Mouse (Mus musculus) forebrain, embryonic 12.5 days (tissue): ENCODE data around the gene Txn2. TPM values are rescaled to one million over a fixed set of nuclear protein-coding genes. Genes with fewer than 3 reads are reported as not detected.

Experiments
- ATAC-seq: fragments of 200-750 bp; cut with Nextera tagmentation; 2 replicates; pipeline ENCODE4 v1.8.0; 2017; ENCODE audit warnings: moderate TSS enrichment; ENCODE audit not compliant: low FRiP score
- H3K27ac ChIP-seq: fragments of 300-500 bp; sonication (generic); 2 replicates; pipeline ENCODE4 v1.5.1; 2016; ENCODE audit warnings: mild to moderate bottlenecking
- H3K27me3 ChIP-seq: fragments of 300-500 bp; sonication (generic); 2 replicates; pipeline ENCODE4 v1.6.1; 2016; ENCODE audit warnings: mild to moderate bottlenecking
- H3K36me3 ChIP-seq: fragments of 300-500 bp; sonication (generic); replicated peaks from 2 replicates; pipeline ENCODE4 v1.6.1; 2016; ENCODE audit warnings: mild to moderate bottlenecking
- H3K4me1 ChIP-seq: fragments of 300-500 bp; sonication (generic); 2 replicates; pipeline ENCODE4 v1.6.1; 2016
- H3K4me2 ChIP-seq: fragments of 300-500 bp; sonication (generic); 2 replicates; pipeline ENCODE4 v1.6.1; 2016; ENCODE audit warnings: mild to moderate bottlenecking, moderate library complexity
- H3K4me3 ChIP-seq: fragments of 300-500 bp; sonication (generic); replicated peaks from 2 replicates; pipeline ENCODE4 v1.5.1; 2016; ENCODE audit warnings: mild to moderate bottlenecking
- H3K9ac ChIP-seq: fragments of 300-500 bp; sonication (generic); 2 replicates; pipeline ENCODE4 v1.6.1; 2016; ENCODE audit warnings: mild to moderate bottlenecking
- H3K9me3 ChIP-seq: fragments of 300-500 bp; sonication (generic); 2 replicates; pipeline ENCODE4 v1.6.1; 2016
- WGBS: fragments of 180-500 bp; shearing (Covaris S2); methylation state at CpG from one replicate; pipeline ENCODE4 v1.1.7; 2016; 5-methylcytosine and 5-hydroxymethylcytosine counted together
- polyA plus RNA-seq: library from polyadenylated mRNA; unstranded; fragments of >200 nt; fragmentation: Nextera tagmentation; extraction: Ambion mirVana; gene quantifications from 2 replicates; pipeline ENCODE4 v1.2.1, GENCODE M21; 2016

Txn2 gene
- polyA plus RNA-seq, 1 experiment from 2014 or later = 210 TPM

DNA sequence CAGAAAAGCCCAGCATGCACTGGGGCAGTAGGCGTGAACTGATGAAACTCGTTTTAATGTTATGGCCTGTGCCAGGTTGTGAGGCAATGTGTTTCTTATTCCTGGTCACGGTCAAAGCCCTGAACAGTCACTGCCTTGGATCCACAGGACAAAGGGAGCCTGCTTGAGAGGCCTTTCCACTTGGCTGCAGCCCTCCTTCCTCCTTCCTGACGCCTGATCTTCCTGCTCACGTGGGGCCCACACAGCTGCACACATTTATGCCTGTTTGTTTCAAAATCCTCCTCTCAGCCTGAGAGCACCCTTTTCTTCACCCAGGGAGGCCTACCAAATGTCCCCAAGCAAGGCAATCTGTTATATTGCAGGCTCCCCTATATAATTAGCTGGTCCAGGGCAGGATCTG is 25.6 kb downstream of the Txn2 start:
- Histone ChIP-seq H3K4me1 (peaks cover 12% of the 10 kb centered on the region), H3K9me3 (no peaks in the 10 kb centered on the region), H3K27me3 (peaks cover 24% of the 10 kb centered on the region; the same call in 1 of the 2 replicates), H3K27ac (no peak overlapping the region), H3K9ac (no peak overlapping the region), H3K4me3 (no peak overlapping the region), H3K4me2 (no peak overlapping the region), H3K36me3 (no peaks in the 10 kb centered on the region)
- ATAC-seq = no peak
- WGBS = 55% methylated on average over 5 of the region's 5 CpGs

DNA sequence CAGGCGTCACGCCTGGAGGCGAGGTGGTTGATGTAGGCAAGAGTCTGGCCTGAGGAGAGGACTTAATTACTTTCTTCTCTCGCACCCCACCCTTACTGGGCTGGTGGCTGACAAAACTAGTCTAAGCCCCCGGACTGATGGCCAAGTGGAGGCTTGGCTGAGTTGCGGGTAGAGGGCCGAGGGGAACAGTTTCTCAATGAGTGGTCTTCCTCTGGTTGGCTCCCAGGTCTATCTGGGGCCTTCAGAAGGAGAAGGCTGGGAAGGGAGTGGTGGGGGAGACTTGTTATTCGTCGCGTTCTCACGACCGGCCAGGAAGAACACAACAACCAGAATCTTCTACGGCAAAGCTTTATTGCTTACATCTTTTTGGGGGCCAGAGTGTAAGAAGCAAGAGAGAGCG is 33.9 kb downstream of the Txn2 start:
- no peaks in the 10 kb centered on the region for H3K36me3 ChIP-seq
- H3K4me2 ChIP-seq = no peak overlapping the region
- H3K9me3 ChIP-seq = no peaks in the 10 kb centered on the region
- WGBS = 85% methylated on average over 13 of the region's 14 CpGs
- ATAC-seq = no peak
- no peak overlapping the region for H3K27ac ChIP-seq
- H3K4me3 ChIP-seq = no peak overlapping the region
- no peak overlapping the region for H3K9ac ChIP-seq
- no peaks in the 10 kb centered on the region; the same call in 1 of the 2 replicates for H3K4me1 ChIP-seq
- H3K27me3 ChIP-seq = no peaks in the 10 kb centered on the region

DNA sequence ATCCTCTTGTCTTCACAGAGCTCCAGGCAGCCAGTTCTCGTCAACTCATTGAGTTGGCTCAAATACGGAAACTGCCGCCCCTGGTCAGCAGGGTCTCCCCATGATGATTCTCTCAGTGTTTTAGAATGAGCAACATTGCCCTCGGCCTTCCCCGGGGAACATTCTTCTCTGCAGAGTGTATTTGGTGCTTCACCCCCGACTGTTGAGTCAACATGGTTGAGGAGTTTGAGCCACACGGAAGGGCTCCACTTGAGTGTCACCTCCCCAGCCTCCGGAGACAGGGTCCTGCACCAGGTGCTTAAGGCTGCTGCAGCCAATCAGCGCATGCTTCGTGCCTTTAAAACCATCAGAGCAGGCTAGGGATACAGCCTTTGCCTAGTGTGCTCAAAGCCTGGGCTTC is 35.5 kb downstream of the Txn2 start:
- no peaks in the 10 kb centered on the region; the same call in 1 of the 2 replicates for H3K4me1 ChIP-seq
- no peak overlapping the region for H3K9ac ChIP-seq
- no peaks in the 10 kb centered on the region for H3K36me3 ChIP-seq
- no peak for ATAC-seq
- H3K4me2 ChIP-seq = no peak overlapping the region
- H3K27me3 ChIP-seq = no peaks in the 10 kb centered on the region
- no peak overlapping the region for H3K4me3 ChIP-seq
- no peak overlapping the region for H3K27ac ChIP-seq
- H3K9me3 ChIP-seq = no peaks in the 10 kb centered on the region
- 76% methylated on average over 10 of the region's 10 CpGs for WGBS

DNA sequence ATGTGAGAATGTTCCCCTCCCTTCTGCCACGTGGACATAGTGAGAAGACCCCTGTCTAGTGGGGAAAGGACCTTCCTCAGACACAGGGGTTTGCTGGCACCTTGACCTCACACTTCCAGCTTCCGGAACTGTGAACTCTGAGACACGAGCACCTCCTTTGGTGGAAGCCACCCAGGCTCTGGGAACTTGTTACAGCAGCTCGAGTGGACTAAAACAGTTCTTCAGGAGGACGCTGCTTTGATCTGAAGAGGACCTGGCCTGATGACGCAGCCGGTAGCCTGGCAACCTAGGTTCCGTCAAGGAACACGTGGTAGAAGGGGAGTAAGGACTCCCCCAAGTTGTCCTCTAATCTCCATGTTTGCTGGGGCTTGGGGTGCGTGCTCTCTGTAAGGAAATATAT is 36.4 kb downstream of the Txn2 start:
- no peak overlapping the region for H3K27ac ChIP-seq
- no peaks in the 10 kb centered on the region for H3K36me3 ChIP-seq
- WGBS = 91% methylated on average over 10 of the region's 10 CpGs
- H3K4me3 ChIP-seq = no peak overlapping the region
- ATAC-seq = no peak
- no peaks in the 10 kb centered on the region; the same call in 1 of the 2 replicates for H3K4me1 ChIP-seq
- no peaks in the 10 kb centered on the region for H3K9me3 ChIP-seq
- no peak overlapping the region for H3K9ac ChIP-seq
- H3K27me3 ChIP-seq = no peaks in the 10 kb centered on the region
- no peak overlapping the region for H3K4me2 ChIP-seq

DNA sequence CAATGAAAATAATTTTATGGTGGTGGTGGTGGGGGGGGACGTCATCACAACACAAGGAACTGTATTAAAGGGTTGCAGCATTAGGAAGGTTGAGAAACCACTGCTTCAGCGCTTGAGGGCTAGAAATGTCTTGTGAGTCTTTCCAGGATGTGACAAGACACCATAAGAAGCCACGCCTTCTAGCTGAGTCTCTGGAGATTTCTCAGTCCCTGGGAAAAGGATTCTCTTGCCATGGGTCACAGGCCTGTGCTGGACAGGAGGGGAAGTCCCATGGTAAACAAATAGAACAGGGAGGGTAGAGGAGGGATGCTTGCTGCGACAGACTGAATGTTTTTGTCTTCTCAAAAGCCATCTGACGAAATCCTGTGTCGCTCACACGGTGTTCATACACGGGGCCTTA is 37.0 kb downstream of the Txn2 start:
- no peak for ATAC-seq
- H3K4me3 ChIP-seq = no peak overlapping the region

DNA sequence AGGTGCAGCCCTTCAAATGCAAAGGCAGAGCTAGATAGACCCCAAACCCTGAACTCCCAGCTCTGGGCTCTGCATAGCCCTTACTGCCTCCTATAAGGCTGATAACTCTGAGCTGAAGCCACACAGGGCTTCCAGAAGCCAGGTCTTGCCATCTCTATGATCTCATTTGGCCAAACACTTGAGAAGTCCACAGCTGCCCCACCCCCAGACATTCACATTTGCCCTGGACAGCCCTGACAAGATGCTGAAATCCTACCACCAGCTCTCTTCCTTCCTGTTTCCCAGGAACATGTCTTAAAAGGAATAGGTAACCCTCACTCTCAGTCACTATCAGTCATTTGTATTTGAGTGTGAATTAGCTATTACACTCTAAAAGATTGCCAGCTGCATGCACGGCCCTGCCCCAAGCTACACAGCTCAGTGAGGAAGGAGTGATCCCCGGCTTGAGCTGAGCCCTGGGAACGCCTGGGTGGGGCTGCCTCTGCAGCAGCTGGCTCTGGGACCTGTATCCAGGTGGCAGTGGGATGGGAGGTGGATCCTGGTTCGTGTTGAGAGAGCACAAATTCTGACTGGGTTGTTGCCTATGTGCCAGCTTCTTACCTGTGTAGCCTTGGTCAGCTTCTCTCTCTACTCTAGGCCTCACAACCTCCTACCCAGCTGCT is 38.9 kb downstream of the Txn2 start:
- H3K36me3 ChIP-seq = no peaks in the 10 kb centered on the region
- H3K4me2 ChIP-seq = no peak overlapping the region
- H3K4me1 ChIP-seq = no peaks in the 10 kb centered on the region; the same call in 1 of the 2 replicates
- no peak for ATAC-seq
- WGBS = 52% methylated on average over 4 of the region's 4 CpGs
- no peak overlapping the region for H3K27ac ChIP-seq
- no peaks in the 10 kb centered on the region for H3K9me3 ChIP-seq
- H3K27me3 ChIP-seq = no peaks in the 10 kb centered on the region
- no peak overlapping the region for H3K4me3 ChIP-seq
- no peak overlapping the region for H3K9ac ChIP-seq

More for the DNA sequence above, 37.0 kb downstream of the Txn2 start:
- no peak overlapping the region for H3K27ac ChIP-seq
- no peaks in the 10 kb centered on the region for H3K36me3 ChIP-seq
- no peaks in the 10 kb centered on the region; the same call in 1 of the 2 replicates for H3K4me1 ChIP-seq
- H3K27me3 ChIP-seq = no peaks in the 10 kb centered on the region
- WGBS = 85% methylated on average over 8 of the region's 8 CpGs
- no peak overlapping the region for H3K9ac ChIP-seq
- H3K4me2 ChIP-seq = no peak overlapping the region
- H3K9me3 ChIP-seq = no peaks in the 10 kb centered on the region

DNA sequence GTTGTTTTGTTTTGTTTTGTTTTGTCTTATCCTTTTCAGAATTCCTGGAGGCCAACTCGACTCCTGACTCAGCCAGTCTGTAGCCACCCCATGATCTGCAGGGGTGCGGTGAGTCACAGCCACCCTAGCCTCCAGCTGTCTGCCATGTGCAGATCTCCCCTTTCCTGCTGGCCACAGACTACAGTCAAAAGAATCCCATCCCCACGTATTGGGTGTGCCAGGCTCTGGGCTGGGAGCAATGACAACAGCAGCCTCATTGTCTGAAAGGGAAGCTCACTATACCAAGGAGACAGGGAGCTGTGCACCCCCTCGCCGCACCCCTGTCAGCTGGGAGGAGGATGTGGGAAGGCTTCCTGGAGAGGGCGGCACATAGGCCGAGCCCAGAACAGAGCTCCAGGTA is 40.5 kb downstream of the Txn2 start:
- no peaks in the 10 kb centered on the region for H3K27me3 ChIP-seq
- no peak overlapping the region for H3K4me3 ChIP-seq
- ATAC-seq = no peak
- no peaks in the 10 kb centered on the region for H3K36me3 ChIP-seq
- 63% methylated on average over 7 of the region's 7 CpGs for WGBS
- no peak overlapping the region for H3K4me2 ChIP-seq
- H3K27ac ChIP-seq = no peak overlapping the region
- no peaks in the 10 kb centered on the region for H3K4me1 ChIP-seq
- H3K9ac ChIP-seq = no peak overlapping the region
- no peaks in the 10 kb centered on the region for H3K9me3 ChIP-seq

DNA sequence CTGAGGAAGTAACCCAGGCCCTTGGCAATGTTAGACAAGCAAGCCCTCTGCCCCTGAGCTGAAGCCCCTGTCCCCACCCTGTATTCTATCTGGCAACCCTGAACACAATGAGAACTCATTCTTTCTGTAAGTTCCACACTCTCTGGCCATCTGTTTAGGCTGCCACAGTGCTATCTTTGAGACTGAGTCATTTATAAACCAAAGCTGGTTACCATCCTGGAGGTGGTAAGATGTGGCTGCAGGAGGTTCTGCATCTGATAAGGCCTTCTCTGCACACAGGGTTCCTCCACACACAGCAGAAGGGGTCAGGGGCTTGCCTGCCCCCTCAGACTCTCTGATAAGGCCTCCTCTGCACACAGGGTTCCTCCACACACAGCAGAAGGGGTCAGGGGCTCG is 41.7 kb downstream of the Txn2 start:
- Histone ChIP-seq H3K4me1 (0 out of 2 replicates have a peak, but pooled peaks cover 2% of the 10 kb centered on the region), H3K9me3 (no peaks in the 10 kb centered on the region), H3K4me3 (no peak overlapping the region), H3K36me3 (no peaks in the 10 kb centered on the region), H3K4me2 (no peak overlapping the region), H3K27me3 (no peaks in the 10 kb centered on the region), H3K9ac (no peak overlapping the region), H3K27ac (no peak overlapping the region)
- ATAC-seq = no peak
- WGBS = 65% methylated on average over 1 of the region's 1 CpGs

DNA sequence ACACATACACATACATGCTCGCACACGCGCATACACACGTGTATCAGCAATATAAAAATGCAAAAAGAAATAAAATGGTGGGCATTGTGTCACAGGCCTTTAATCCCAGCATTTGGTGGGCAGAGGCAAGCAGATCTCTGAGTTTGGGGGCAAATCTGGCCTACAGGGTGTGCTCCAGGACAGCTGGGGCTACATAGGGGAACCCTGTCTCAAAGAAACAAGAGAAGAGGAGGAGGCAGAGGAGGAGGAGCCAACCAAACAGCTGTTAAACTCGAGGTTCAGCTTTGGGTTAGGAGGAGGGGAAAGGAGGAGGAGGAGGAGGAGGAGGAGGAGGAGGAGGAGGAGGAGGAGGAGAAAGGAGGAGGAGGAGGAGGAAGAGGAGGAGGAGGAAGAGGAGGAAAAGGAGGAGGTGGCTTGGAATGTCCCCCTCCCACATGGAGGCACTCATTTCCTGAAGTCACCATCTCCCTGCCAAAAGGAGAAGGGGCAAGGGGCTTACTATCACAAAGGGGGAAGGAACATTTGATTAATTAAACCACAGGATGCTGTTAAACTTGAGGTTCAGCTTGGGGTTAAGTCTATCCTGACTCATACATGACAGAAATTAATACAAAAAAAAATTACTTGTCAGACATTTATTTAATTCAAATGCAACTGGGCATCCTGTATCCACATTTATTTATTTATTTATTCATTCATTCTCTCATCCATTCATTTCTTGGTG is 42.3 kb downstream of the Txn2 start:
- no peak for ATAC-seq
- Histone ChIP-seq H3K4me1 (0 out of 2 replicates have a peak, but pooled peaks cover 2% of the 10 kb centered on the region), H3K36me3 (no peaks in the 10 kb centered on the region), H3K4me2 (no peak overlapping the region), H3K4me3 (no peak overlapping the region), H3K27ac (no peak overlapping the region), H3K9me3 (no peaks in the 10 kb centered on the region), H3K9ac (no peak overlapping the region), H3K27me3 (no peaks in the 10 kb centered on the region)
- WGBS = 77% methylated on average over 5 of the region's 5 CpGs

DNA sequence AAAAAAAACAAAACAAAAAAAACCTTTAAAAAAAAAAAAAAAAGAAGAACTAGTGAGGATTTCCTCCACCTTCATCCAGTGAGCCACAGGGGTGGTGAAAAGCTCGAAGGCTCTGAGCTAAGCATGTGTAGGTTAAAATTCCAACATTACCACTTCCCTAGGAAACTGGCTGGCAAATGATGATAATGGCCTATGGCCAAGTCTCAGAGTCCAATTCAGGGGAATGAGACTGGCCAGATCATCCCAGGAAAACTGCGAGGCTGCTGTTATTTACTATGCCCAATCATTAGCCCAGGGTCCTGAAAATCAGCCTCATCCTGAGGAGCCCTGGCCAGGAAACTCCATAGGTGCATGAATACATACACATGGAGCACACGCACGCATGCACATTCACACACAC is 42.9 kb downstream of the Txn2 start:
- H3K9me3 ChIP-seq = no peaks in the 10 kb centered on the region
- no peak for ATAC-seq
- H3K4me3 ChIP-seq = no peak overlapping the region
- H3K27ac ChIP-seq = no peak overlapping the region
- H3K36me3 ChIP-seq = no peaks in the 10 kb centered on the region
- H3K9ac ChIP-seq = no peak overlapping the region
- H3K27me3 ChIP-seq = no peaks in the 10 kb centered on the region
- H3K4me2 ChIP-seq = no peak overlapping the region
- H3K4me1 ChIP-seq = 0 out of 2 replicates have a peak, but pooled peaks cover 2% of the 10 kb centered on the region
- 86% methylated on average over 4 of the region's 4 CpGs for WGBS

DNA sequence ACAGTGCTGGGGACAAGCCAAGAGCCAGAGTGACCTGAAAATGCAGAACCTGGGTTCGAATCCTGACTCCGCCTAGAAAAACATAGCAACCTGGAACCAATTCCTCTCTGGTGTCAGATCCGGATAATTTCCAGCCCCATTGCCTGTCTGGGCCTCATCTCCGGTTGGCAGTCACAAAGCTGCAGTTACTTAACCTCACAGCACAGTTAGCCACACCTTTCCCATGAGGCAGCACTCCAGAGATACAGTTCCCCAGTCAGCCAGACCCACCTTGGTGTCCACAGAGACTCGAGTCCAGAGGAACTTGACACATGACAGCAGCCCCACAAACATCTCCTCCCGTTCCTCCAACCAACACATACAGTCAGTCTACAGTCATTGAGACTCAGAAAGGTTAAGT is 43.6 kb downstream of the Txn2 start:
- WGBS = 93% methylated on average over 6 of the region's 6 CpGs
- ATAC-seq = no peak
- H3K4me2 ChIP-seq = no peak overlapping the region

DNA sequence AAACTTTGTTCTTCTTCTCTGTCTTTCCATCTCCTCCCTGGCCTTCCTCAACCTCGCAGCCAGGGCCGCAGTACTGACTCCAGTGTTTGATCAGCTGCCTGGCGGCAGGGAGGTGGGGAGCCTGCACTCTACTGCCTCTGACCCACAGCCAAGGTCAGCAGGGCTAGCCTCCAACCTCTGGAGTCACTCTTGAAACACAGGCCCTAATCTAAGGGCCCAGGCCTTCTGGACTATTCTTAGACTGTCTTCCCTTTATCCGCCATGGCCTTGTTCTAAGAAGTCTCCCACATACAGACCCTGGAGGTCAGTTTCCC is 45.2 kb downstream of the Txn2 start:
- no peak overlapping the region for H3K4me2 ChIP-seq
- 68% methylated on average over 4 of the region's 4 CpGs for whole genome bisulfite sequencing
- H3K36me3 ChIP-seq = no peaks in the 10 kb centered on the region
- H3K27ac ChIP-seq = no peak overlapping the region
- no peak overlapping the region for H3K9ac ChIP-seq
- H3K27me3 ChIP-seq = no peaks in the 10 kb centered on the region
- H3K9me3 ChIP-seq = no peaks in the 10 kb centered on the region
- H3K4me1 ChIP-seq = 0 out of 2 replicates have a peak, but pooled peaks cover 2% of the 10 kb centered on the region
- no peak for ATAC-seq
- no peak overlapping the region for H3K4me3 ChIP-seq

More for the DNA sequence above, 43.6 kb downstream of the Txn2 start:
- no peak overlapping the region for H3K9ac ChIP-seq
- H3K9me3 ChIP-seq = no peaks in the 10 kb centered on the region
- 0 out of 2 replicates have a peak, but pooled peaks cover 2% of the 10 kb centered on the region for H3K4me1 ChIP-seq
- no peaks in the 10 kb centered on the region for H3K27me3 ChIP-seq
- H3K4me3 ChIP-seq = no peak overlapping the region
- H3K27ac ChIP-seq = no peak overlapping the region
- no peaks in the 10 kb centered on the region for H3K36me3 ChIP-seq
